Mouse (Mus musculus) embryo, embryonic 10.5 days (tissue): Measurements from ENCODE around the gene Cpeb3.
"Not testable (repeated sequence)": the region's sequence is repeated elsewhere in the genome, so short reads cannot be mapped to it uniquely, and the experiment has no call there.

Experiments used
- DNase-seq: peaks from one replicate; pipeline ENCODE4 v3.0.0-alpha.2; 2015; ENCODE audit warnings: low spot score

The Cpeb3 gene

GRCm38 (mm10) chr19:37206641-37207302 lies 1.6 kb downstream of the Cpeb3 start:
- DNase-seq = peak; percentile 65

DNA sequence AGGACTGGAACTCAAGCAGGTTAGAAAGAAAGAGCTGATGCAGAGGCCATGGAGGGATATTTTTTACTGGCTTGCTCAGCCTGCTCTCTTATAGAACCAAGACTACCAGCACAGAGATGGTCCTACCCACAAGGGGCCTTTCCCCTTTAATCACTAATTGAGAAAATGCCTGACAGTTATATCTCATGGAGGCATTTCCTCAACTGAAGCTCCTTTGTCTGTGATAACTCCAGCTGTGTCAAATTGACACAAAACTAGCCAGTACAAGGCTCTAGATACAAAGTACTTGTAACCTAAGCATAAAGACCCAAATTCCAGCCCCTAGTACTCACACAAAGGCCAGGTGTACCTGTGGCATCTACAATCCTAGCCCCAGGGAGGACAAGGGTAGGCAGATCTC lies 3.2 kb downstream of the Cpeb3 start:
- not testable (repeated sequence) for DNase-seq

GRCm38 (mm10) chr19:37203371-37203770 lies 5.0 kb downstream of the Cpeb3 start:
- no peak for DNase-seq

GRCm38 (mm10) chr19:37199889-37200288 lies 8.5 kb downstream of the Cpeb3 start:
- DNase-seq = no peak

GRCm38 (mm10) chr19:37198165-37198880 lies 10.1 kb downstream of the Cpeb3 start:
- DNase-seq = no peak

DNA sequence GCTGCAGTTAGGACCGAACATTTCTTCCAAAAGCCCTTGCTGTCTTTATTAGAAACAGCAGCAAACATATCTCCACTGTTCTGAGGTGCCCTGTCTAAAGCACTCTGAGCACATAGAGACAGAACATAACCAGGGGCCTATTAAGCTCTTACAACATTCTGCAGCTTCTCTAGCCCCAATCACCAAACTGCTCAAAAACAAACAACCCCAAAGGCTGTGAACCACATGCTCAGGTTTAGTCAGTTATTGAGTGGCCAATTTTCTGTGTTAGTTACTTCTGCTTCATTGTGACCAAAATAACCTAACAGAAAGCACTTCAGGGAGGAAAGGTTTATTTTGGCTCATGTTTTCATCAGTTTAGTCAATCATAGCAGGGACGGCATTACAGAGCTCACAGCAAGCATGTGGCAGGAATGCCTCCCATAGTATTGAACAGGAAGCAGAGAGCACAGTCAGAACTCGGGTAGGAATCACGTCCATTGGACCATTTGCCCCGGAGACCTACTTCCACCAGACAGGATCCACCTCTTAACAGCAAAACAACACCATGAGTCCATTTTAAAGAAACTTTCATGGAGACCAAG lies 15.8 kb downstream of the Cpeb3 start:
- DNase-seq = no peak

- DNase-seq = no peak
Measured at GRCm38 (mm10) chr19:37188366-37188948, 19.9 kb downstream of the Cpeb3 start.

DNA sequence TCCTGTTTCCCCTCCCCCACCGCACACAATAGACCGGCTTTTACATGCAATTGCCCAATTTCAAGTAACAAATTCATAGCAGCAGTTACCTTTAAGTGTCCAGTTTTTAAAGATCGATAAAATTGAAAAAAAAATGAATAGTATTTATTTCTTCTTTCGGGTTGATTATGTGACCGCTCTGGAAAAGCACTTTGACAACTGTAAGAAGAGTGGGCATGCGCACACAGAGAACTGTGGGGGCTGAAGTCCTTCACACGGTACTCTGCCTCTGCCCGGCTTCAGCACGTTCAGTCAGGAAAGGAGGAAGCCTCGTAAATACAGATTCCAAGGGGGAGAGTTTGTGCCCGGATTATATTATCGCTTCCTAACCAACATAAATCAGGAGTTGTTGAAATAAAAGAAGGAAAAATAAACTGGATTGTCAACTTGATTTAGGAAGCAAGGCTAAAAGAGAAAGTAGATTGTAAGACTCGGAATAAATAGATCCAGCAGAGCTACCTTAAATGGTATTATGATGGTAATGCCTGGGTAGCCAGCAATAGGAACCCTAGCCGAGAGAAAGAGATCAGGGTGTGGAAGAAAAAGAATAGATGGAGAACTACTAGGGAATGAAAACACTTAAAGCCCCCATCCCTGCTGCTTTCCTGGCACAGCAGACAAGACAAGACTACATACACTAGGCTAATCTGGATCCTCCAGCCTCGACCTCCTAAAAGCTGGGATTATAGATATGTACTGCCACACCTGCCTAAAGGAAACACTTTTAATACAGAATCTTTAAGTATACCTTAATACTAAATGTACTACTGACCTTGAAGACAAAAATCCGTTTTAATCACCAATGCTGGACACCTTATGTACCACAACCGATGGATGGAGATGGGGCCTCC lies 30.3 kb downstream of the Cpeb3 start:
- DNase-seq = peak; percentile 87

DNA sequence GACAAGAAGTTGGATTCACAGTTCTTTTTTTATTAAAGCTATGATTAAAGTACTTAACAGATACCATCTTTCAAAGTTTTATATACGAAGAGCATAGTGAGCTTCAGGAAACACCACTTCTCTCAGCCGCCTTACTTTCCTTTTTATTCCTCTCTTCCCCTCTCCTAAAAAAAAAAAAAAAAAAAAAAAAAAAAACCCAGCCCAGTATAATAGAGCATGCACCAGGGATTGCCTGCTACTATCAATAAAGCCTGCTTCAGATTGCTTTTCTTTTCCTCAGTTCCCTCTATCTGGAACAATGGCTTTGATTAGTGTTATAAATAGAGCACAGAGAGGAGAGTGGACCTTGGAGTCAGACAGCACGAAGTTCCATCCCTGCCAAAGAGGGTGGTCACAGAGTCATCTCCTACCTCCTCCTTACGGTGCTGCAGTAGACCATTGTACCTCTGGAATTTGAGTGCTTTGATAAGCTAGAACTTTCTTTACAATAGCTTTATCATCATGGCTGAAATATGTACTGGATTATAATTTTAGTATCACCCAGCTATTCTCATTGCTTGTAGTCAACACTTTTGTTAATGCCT lies 31.4 kb downstream of the Cpeb3 start:
- DNase-seq = peak; percentile 13

DNA sequence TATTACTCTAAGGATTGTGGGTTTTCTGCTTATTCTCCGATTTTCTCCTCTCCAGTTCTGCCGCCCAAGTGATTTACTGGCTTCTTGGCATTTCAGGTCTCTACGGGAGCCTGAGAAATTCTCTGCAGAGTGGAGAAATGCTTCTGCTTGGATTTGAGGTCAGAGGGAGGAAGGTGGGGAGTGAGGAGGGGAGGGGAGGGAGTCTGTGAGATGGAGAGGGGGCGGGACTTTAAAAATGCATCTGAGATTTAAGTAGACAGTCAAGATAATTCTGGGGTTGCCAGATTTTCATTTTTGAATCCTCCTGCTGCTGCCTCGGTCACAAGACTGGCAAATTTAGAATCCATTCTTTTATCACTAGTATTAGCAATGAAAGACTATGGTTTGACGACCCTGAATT lies 32.5 kb downstream of the Cpeb3 start:
- DNase-seq = peak; percentile 50

DNA sequence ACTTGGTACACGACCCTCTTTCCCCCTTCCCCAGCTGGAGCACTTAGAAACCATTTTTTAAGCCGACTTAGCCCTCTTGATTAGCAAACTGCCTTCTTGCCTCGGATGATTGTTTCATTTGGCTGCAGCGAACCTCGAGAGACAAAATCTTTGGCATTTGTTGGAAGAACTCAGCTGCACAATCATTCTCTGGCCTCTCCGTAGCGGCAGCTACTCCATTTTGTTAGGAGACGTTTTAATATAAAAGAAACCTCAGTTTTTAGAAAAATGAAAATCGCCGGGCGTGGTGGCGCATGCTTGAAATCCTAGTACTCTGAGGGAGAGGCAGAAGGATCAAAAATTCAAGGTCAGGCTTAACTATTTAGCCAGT lies 33.0 kb downstream of the Cpeb3 start:
- DNase-seq = no peak

DNA sequence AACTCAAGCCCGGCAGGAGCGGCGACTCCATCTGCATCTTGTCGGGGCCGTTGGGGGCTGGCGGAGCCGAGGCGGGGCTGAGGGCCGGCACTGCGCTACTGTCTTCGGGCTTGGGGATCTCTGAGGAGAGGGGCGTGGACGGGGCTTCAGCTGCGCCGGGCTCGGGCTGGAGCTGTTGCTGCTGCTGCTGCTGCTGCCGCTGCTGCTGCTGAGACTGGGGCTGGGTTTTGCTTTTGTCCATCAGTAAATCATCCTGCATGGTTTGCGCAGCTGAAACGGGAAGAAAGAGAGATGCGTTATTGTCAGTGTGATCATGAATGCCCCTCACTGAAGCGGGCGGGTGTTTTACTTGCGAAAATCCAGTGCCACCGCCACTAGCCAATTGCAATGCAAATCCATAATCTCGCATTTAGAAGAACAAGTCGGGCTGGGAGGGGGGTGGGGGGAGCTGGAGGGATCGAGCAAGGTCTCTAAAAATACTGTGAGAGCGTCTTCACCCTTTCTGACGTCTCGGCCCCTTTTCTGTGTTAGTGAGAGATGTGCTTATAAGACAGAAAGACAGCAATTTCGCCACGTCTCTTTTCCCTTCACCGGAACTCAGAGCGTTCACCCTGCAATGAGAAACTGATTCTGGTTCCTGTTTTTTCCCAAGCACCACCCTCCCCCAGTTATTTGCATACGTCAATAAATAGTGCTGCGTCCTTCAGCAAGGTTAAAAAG lies 33.5 kb downstream of the Cpeb3 start:
- DNase-seq = peak; percentile 77

DNA sequence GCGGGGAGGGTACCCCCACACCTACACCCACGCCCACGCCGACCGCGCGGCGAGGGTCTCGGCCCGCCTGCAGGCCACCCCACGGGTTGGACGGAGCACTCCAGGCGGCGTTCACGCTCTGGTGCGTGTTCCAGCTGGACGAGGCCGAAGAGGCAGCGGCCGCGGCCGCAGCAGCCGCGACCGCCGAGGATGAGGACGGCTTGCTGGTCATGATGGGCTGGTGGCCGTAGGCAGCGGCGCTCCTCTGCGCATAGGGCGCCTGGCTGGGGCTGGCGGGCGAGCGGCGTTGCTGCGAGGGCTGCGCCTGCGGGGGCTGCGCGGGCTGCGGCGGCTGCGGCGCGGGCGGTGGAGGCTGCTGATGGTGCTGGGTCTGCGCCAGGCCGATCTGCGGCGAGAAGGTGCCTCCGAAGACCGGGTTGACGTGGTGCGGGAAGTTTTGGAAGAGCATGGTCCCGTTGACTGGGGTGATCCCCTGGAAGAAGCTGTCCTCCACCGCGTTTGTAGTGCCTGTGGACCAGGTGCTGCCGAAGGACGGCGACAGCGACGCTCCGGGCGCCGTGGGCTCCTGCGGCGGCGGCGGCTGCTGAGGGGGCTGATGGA lies 34.2 kb downstream of the Cpeb3 start:
- DNase-seq = peak; percentile 60

DNA sequence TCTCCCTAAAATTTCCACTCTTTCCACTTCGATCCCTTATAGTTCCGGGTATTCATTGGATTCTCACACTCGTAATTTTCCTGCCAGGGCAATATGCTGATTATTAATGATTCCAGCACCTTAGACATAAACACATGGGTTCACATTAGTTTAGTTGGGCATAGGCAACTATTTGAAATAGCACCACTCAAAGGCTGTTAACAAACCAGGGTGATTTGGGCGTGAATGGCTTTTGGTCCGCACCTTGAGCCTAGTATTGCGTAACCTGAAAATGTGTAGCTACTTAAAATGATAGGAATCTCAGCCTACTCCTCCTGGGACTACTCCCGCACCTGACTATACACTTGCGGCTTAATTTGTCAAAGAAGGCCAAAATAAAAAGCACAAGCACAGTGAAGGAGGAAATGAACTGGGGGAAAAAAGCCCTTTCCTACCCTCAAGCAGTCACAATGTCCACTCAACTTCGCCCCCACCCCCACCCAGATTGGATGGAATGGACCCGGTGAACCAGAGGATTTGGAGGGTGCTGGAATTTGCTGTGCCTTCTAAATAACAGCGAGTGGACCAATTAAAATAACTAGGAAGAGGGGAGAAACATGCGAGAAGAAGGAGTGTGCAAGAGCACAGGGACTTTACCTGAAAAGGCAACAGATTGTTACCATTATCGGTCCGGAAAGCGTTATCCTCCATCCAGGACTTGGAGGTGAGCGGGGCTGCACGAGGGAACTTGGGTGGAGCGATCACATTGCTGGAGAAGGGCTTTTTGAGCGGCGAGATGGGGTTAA lies 34.9 kb downstream of the Cpeb3 start:
- DNase-seq = peak; percentile 8

DNA sequence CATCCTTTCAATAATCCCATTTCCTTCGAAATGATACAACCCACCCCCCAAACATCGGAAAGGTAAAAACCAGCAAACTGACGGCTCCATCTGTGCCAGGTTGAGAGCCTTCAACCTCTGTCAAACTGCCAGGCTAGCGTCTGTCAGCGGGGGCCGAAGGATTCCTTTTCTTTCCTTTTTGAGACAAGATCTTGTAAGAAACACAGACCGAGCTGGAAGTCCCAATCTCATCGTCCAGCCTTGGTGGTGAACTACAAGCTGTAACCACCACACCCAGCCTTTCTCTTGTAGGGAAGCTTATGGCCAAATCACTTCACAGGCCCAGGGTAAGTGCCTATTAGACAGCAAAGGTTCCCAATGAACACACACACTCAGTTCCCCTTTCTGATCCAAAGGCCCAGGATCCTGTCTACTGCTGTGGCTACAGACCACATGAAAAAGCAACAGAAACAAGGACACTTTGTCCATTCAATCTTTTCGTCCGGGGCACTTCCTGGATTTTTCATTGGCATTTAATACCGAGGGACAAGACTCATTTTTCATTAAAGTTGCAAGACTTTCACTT lies 35.8 kb downstream of the Cpeb3 start:
- DNase-seq = no peak

GRCm38 (mm10) chr19:37172096-37172495 lies 36.3 kb downstream of the Cpeb3 start:
- no peak for DNase-seq

DNA sequence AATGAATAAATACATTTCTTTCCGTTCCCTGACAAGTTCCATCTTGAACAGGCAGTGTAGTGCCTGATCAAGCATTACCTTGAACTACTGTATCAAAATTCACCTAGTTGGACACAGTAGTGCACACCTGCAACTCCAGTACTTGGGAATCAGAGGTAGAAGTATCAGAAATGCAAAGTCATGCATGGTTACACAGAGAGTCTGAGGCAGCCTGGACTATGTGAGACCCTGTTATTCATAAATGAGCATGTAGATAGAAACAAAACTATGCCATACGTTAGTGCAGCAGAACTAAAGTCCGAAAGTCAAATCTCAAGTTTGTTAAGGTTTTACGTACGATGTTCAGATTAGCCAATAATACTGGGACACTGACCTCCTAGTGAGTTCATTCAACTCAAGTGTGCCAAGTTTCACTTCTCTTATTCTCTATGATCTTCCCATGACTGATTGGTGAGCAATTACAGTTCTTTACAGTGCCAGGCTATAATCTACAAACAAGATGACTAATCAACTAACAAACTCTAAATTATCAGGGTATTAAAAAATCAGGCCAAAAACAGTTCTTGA lies 51.5 kb downstream of the Cpeb3 start:
- DNase-seq = no peak

- DNase-seq = no peak
Measured at GRCm38 (mm10) chr19:37156040-37156439, 52.4 kb downstream of the Cpeb3 start.

DNA sequence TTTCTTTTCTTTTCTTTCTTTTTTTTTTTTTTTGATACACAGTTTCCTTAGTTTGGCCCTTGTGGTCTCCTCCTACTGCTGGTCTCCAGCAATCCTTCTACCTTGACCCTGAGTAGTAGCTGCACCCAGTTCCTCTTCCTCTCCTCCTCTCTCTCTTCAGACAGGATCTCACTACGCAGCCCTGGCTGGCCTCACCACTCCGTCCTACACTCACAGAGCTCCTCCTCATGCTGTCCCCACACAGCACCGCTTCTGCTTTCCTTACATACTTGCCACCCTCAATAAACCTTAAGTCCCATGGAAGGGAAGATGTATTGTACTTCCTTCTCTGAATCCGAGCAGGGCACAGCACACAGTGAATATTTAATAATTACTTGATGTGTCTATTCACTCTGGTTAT lies 61.3 kb downstream of the Cpeb3 start:
- DNase-seq = no peak
